Mouse (Mus musculus) CD4-positive naive resting alpha-beta T cell, adult 57 days (primary cell): Measurements from ENCODE around the gene Ube2i. TPM values are rescaled to one million over a fixed set of nuclear protein-coding genes. Genes with fewer than 3 reads are reported as not detected.

Source experiments
- total RNA-seq: library from RNA; stranded (reverse); gene quantifications from one replicate; pipeline ENCODE4 v1.2.4, GENCODE M21; 2023

The Ube2i gene
- total RNA-seq: 415 TPM

GRCm38 (mm10) chr17:25274571-25275346, at the start of gene Ube2i:
Gene Ube2i (minus strand): TSS chr17:25274622.

GRCm38 (mm10) chr17:25318354-25318753, 43.9 kb upstream of the Ube2i start, which contains the start of gene Prss29:
Gene Prss29 (plus strand): TSS chr17:25318654.

DNA sequence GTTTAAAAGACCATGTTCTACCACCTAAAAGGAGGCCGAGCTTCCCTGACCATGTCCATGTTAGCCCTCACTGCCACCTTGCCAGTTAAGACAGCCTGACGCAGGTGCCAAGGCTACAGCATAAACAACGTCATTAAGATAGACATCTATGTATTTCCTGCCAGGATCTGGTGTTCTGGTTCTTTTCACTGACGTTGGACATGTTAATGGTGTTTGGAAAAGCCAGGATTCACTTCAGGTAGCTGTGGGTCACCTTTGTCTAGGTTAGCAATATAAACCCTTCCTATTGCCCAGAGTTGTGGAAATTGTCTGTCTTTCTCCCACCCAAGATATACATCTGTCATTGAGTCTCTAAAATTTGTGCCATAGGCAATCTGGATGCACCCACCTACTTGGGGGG, 33.9 kb upstream of the Ube2i start, which contains the start of gene Prss28:
Gene Prss28 (plus strand): TSS at position 301 of the 400 bp plus-strand sequence.

DNA sequence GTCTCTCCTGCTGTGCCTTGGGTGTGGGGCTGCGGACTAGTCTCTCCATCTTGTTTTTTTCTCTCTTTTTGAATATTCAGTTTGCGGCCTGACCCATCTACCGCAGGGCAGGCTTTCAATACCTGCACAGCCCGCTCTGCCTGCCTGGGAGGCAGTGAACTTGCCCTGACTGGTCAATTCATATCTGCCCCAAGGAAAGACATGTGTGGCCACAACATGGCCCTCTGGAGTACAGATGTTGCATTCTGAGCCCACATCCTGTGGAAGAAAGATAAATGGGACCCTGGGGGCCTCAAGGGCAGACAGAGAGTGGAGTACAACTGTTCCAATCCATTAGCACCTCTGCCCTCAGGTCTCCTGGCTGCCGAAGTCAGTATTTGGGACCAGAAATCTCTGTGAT, 23.7 kb upstream of the Ube2i start, which contains the start of gene Prss34:
Gene Prss34 (plus strand): TSS at position 301 of the 400 bp plus-strand sequence.

GRCm38 (mm10) chr17:25256140-25256754, 18.2 kb downstream of the Ube2i start, which contains the start of gene Baiap3:
Gene Baiap3 (minus strand): TSS chr17:25256364.

DNA sequence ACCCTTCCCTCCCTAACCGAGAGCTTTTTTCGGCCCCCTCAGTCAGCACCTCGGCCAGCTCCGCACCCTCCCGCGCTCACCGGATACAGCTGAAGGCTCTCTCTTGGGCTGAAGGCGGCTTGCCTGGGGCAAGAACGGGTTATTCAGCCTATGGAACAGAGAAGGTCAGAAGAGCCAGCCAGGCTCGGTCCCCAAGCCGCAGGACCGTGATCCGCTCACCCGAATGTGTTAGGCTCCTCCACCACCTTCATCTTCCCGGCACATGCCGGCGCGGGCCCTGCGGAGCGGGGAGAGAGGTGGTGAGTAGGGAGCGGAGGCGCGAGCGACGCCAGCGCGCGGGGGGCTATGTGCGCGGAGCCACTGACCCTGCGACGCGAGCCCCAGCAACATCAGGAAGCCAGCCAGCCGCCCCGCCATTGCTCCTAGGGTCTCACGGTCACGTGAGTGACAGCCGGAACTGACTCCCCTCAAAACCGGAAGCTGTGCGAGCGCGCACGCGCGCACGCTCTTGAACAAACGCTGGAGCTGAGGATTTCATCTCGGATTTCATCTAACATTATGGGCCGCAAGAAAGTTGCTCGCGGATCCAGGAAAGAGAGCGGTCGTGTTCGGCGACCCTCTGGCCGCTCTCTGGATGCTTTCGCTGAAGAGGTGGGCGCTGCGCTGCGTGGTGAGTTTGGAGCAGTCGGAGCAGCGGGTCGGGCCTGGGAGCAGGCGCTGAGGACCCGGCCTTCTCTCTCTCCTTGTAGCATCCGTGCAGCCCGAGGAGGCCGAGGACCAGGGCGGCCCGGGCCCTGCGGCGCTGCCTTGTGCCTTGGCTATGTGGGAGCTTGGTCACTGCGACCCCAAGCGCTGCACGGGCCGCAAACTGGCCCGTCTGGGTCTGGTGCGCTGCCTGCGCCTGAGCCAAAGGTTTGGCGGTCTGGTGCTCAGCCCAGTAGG, 34.5 kb downstream of the Ube2i start, which contains the start of the genes Gnptg and Tsr3:
Gene Gnptg (minus strand): TSS at position 430 of the 942 bp plus-strand sequence.
Gene Tsr3 (plus strand): TSS at position 476 of the 942 bp plus-strand sequence.

Other genes with a start within 250 kb of the Ube2i start
- 0.33 TPM for gene Tmem204, start 191.0 kb downstream of the Ube2i start, total RNA-seq
- 32.6 TPM for gene Telo2, start 158.7 kb downstream of the Ube2i start, total RNA-seq
- gene Ptx4, start 153.9 kb downstream of the Ube2i start, total RNA-seq: not detected
- 30.3 TPM for gene Clcn7, start 141.2 kb downstream of the Ube2i start, total RNA-seq
- 0.38 TPM for gene Ccdc154, start 112.2 kb downstream of the Ube2i start, total RNA-seq
- gene Gm38655, start 99.2 kb downstream of the Ube2i start, total RNA-seq: not detected
- 15.1 TPM for gene BC003965, start 90.1 kb downstream of the Ube2i start, total RNA-seq
- gene Unkl, start 86.2 kb downstream of the Ube2i start, total RNA-seq: 88.2 TPM
- 43.8 TPM for gene Gnptg, start 34.5 kb downstream of the Ube2i start, total RNA-seq
- 21.1 TPM for gene Tsr3, start 34.5 kb downstream of the Ube2i start, total RNA-seq
- gene Baiap3, start 18.3 kb downstream of the Ube2i start, total RNA-seq: 6.6 TPM
- 3.5 TPM for gene Prss34, start 23.8 kb upstream of the Ube2i start, total RNA-seq
- not detected for gene Prss28, start 34.0 kb upstream of the Ube2i start, total RNA-seq
- not detected for gene Prss29, start 44.0 kb upstream of the Ube2i start, total RNA-seq
- gene Tpsab1, start 70.9 kb upstream of the Ube2i start, total RNA-seq: not detected
- gene Tpsb2, start 91.7 kb upstream of the Ube2i start, total RNA-seq: not detected
- gene Tpsg1, start 94.7 kb upstream of the Ube2i start, total RNA-seq: not detected
- 0.74 TPM for gene Cacna1h, start 159.2 kb upstream of the Ube2i start, total RNA-seq
- gene Tekt4, start 180.0 kb upstream of the Ube2i start, total RNA-seq: not detected
- gene Sstr5, start 222.7 kb upstream of the Ube2i start, total RNA-seq: not detected